Mouse (Mus musculus) MN1 (cell line): ENCODE measurements around the gene Rpl5.
"Not testable (repeated sequence)": the region's sequence is repeated elsewhere in the genome, so short reads cannot be mapped to it uniquely, and the experiment has no call there.

ENCODE experiments used
- DNase-seq: peaks from one replicate; pipeline ENCODE4 v3.0.0-alpha.2; 2016; ENCODE audit warnings: low spot score

Rpl5 gene

DNA sequence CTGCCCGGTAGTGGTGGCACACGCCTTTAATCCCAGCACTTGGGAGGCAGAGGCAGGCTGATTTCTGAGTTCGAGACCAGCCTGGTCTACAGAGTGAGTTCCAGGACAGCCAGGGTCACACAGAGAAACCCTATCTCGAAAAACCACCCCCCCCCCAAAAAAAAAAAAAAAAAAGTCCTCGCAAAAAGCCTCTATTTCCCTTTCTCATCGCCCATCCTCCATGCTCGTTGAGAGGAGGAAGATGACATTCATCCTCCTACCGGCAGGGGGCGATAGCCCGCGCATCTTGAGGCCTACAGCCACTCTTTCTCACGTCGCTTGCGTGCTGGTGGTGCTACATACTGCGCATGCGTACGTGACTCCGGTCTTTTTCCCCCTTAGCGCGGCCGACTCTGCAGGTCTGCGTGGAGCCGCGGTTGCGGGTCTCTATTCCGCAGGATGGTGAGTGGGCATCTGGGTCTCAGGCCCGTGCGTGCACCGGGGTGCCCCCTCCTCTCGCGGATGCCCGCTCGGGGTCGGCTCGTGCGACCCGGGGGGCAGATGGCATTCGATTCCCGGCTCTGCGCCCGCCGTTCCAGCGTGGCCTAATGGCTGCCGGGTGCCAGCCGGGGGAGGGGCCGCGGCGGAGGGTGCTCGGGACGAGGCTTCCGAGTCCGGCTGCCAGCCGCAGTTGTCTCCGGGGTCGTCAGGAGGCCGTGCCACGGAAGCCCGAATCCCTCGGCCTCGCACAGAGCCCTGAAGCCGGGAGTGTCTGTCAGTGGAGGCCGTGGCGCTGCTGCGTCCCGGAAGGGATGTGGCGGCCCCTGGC lies at the start of gene Rpl5:
TSS of gene Rpl5 (plus strand) at position 297 of the 808 bp plus-strand sequence.
- peak; percentile 94 for DNase-seq

DNA sequence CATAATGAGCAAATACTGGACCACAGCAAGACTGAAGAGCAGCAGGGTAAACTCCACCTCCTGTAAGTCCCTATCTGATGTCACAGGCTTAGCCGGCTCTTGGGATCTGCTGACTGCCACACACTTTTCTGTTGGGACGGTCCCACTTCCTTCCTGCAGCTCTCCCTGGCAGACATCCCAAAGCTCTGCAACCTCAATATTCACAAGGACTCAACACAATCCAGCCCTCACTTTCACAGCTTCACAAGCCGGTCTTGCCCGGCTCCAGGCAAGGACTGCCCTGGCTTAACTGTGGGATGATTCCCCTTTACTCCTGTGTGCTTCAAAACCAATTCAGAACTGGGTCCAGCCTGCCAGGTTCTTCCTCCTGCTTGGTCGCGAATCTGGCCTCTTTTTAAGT lies 46.5 kb upstream of the Rpl5 start:
- peak; percentile 37 for DNase-seq

- DNase-seq = no peak
Measured at GRCm38 (mm10) chr5:107854556-107854955, 45.7 kb upstream of the Rpl5 start.

DNA sequence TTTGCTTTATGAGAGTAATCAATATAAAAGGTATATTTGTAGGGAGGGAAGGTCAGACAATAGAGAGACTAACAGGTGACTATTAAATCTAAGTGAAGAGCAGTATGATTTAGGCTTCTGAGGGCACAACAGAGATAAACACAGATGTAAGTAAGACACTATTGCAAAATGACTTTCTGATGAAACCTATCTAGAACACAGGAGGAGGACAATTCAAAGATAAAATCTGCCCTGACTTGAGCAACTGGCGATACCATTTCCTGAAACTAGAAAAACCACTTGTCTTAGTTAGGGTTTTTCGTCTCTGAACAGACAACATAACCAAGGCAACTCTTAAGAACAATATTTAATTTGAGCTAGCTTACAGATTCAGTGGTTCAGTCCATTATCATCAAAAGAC lies 44.8 kb upstream of the Rpl5 start:
- DNase-seq = no peak

GRCm38 (mm10) chr5:107858963-107859362 lies 41.3 kb upstream of the Rpl5 start:
- no peak for DNase-seq

DNA sequence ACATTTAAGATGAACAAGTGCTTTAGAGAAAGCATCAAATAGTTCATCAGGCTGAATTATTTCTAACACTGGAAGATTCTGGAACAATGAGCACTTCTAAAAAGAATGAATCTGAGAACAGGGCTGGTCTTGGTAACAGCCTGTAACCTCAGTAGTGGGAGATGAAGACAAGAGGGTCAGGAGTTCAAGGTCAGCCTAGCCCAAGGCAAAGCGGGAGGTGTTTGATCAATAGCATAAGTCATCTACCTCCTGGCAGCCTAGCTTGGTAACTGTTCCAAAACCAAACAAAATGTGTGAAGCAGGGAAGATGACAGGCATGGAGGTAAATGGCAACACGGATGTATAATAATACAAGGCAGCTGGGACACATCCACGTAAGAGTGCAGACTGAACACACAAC lies 36.3 kb upstream of the Rpl5 start:
- DNase-seq = no peak

DNA sequence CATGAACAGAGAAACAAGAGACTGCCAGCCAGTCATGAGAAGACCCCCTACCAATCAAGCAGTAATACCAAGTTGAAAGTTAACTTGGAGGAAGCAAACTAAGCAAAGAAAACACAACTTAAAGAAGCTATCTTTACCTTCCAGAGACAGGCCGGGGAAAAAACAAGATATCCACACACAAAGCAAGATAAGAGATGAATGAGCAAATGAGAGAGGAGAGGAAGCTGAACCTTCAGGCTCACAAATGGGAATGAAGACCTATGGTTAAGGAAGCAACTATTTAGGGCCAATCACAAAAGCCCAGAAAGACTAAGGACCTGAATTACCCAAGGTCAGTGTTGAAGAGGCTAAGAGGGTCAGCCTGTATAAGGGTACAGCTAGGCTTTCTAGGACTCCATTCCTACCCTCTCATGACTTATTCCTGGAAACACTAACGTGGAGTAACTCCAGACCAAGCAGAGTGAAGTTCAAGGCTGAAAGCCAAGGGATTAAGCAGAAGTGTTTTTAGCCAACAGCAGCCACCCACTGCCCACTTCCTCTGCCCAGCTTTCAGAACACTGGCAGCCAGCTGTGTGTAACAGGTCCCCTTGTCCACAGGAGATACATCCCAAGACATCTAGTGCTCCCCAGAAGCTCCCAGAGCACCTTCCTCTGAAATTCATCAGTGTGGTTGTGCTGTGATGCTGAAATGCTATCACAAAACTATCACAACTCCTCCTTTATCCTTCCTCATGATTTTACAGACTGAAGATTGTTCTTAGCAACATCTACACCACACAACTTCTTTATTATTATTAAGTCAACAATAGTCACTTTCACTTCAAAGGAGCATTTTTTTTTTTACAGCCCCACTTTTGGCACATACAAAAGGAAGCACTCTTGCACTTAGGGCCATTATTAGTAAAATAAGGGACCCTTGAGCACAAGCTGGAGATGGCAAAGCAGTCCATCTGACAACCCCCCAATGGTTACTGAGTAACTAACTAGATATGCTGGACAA lies 33.9 kb upstream of the Rpl5 start:
- no peak for DNase-seq

- peak; percentile 46 for DNase-seq
Measured at GRCm38 (mm10) chr5:107867970-107868904, 32.1 kb upstream of the Rpl5 start.

- DNase-seq = peak; percentile 92
Measured at GRCm38 (mm10) chr5:107868905-107869424, 31.3 kb upstream of the Rpl5 start.

DNA sequence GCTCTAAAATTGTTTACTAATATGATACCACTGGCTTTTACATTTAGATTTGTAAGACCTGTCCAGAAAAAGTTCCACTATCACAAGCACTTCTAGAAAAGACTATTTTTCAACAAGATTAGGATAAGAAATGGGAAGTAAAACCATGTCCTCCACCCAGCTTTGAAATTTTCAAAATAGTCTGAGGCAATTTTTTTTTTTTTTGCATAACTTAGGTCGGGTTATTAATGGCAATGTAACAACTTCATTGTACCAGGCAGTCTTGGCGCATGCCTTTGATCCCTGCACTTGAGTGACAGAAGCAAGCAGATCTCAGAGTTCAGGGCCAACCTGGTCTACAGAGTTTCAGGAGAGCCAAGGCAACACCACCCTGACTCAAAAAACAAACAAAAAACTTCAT lies 30.6 kb upstream of the Rpl5 start:
- DNase-seq = no peak

DNA sequence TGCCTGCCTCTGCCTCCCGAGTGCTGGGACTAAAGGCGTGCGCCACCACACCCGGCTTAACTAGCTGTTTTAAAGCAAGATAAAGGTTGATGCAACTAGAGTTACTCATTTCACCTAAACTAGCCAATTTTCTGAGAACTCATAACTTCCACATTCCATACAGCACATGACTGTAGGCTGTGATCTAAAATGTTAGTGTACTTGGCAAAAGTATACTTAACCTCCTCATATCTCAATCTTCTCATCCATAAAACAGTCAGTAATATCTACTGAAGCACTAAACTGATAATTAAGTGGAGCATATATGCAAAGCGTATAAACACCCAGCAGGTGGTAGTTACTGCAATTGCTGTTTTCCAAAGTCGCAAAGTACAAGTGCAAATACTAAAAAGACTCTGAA lies 27.0 kb upstream of the Rpl5 start:
- no peak for DNase-seq

DNA sequence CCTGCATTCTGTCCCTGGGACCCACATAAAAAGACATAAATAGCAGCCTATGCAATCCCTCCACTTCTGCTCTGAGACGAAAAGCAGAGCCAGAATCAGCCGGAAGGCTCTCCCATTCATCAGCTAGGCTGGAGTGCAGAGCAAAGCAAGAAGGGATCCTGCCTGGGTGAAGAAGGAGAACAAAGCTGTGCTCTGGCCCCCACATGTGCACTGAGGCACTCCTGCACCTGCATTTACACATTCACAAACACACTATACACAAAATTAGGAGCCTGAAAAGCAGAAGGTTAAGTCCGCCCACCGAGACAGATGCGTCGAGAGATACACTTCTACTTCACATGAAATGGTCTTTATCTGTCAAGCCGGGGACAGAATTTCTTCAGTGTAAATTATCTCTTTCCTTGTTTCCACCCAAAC lies 26.4 kb upstream of the Rpl5 start:
- peak; percentile 57 for DNase-seq

GRCm38 (mm10) chr5:107874561-107875260 lies 25.6 kb upstream of the Rpl5 start, which contains the start of gene Evi5:
TSS of gene Evi5 (minus strand) at chr5:107875107.
- DNase-seq = peak; percentile 67

DNA sequence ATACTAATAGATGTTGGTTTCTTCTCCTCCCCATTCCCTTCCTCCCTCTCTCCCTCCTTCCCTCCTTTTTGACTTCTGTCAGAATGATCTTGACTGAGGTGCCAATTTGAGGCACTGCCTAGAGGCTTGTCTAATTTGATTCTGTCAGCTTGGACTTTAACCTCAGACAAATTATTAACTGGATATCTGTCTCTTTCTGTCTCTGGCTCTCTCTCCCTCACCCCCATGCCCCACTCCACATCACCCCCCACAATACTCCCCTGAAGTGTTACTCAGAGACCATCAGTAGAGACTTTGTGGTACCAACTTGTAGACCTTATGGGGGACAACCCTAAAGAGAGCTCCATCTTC lies 25.1 kb upstream of the Rpl5 start:
- no peak for DNase-seq

DNA sequence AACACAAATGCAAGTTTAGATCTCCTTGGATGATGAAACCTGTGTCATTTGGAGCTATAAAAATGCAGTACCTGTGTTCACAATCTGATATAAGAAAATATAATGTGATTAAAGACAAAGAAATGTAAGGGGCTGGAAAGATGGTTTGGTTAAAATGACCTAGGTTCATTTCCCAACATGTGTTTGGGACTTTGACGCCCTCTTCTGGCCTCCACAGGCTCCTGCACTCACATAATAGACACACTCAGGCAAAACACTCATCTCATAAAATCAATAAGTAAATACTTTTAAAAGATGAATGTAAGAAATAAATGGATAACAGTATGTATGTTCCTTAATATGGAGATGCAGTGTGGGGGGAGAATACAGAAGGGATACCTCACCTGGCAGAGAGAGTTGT lies 23.2 kb upstream of the Rpl5 start:
- no peak for DNase-seq

DNA sequence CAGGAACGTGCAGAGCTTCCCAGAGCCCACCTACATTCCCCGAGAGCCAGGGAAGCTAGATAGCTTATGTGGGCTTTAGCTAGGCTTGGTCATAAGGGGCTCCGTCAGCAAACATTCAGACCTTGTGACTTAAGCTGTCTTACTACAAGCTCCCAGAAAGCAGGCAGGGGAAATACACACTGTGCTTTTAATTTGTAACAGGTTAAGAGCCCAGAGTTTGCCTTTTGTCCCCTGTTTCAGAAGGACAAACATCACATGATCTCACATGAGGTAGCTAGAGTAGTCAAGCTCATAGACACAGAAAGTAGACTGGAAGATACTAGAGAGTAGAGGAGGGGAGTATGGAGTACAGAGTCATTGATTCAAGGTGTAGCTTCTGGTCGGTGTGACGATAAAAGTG lies 19.6 kb upstream of the Rpl5 start:
- DNase-seq = no peak

GRCm38 (mm10) chr5:107889994-107890888 lies 10.1 kb upstream of the Rpl5 start:
- no peak for DNase-seq

DNA sequence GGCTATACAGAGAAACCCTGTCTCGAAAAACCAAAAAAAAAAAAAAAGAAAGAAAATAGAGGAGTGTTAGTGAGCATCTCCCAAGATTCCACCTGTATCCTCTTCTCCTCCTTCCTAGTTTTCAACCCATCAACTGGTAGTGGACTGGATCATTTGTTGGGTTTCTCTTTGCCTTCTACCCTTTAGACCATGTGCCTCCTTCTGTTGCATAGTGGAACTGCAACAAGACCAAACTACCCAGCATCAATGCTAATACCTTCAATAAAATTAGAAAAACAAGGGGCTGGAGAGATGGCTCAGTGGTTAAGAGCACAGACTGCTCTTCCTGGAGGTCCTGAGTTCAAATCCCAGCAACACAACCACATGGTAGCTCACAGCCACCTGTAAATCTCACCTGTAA lies 8.8 kb upstream of the Rpl5 start:
- not testable (repeated sequence) for DNase-seq

DNA sequence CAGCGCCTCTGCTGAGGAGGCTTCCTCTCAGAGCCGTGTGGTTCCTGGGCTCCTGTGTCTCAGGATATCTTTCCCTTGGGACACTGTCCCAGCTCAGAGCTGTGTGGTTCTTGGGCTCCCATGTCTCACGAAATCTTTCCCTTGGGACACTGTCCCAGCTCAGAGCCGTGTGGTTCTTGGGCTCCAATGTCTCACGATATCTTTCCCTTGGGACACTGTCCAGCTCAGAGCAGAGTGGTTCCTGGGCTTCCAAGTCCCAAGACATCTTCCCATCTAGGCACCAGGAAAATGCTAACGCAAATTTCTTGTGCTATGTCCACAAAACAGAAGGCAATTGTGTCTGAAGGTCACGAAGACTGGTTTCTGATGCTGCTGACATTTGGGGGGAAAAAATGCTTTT lies 5.6 kb upstream of the Rpl5 start:
- no peak for DNase-seq

GRCm38 (mm10) chr5:107896265-107896664 lies 4.0 kb upstream of the Rpl5 start:
- DNase-seq = no peak
